Mouse (Mus musculus): ENCODE measurements around the gene Mfsd6l. TPM values are rescaled to one million over a fixed set of nuclear protein-coding genes. Genes with fewer than 3 reads are reported as not detected.

Gene Mfsd6l
- total RNA-seq, 2 experiments from 2014 or later: not detected

DNA sequence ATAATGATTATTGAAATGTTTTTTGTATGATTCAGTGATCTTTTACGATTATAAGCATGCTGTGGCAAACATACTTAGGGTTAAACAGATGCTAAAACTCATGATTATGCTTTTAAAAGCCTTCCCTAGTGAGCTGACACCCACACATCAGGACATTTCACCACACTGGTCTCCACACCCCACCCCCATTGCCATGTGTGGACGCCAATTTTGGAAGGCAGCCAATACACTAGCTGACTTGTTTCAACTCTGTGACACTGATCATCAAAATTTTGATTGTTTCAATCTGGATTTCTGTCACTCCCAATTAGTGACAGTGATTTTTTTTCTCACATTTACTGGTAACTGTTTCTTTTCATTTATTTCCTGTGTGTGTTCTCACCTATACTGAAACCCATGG, 8.5 kb upstream of the Mfsd6l start:
- ATAC-seq (replicated peaks; ENCODE audit: low FRiP score, poor library complexity, severe bottlenecking): no peak

DNA sequence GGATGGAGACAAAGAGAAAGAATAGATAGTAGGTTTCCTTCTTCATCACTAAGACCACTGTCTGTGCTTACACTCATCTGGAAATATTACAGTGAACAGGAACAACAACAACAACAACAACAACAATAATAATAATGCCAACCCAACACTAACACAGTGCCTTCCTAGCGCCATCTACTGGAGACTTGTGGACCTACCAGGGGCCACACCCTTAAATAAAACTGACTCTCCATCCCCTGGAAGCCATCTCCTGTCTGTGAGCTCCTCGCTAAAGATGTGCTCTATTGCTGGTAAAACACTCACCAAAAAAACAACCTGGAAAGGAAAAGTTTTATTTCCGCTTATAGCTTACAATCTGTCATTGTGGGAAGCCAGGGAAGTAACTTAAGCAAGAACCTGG, 6.4 kb upstream of the Mfsd6l start:
- no peak for ATAC-seq (replicated peaks; ENCODE audit: low FRiP score, poor library complexity, severe bottlenecking)

DNA sequence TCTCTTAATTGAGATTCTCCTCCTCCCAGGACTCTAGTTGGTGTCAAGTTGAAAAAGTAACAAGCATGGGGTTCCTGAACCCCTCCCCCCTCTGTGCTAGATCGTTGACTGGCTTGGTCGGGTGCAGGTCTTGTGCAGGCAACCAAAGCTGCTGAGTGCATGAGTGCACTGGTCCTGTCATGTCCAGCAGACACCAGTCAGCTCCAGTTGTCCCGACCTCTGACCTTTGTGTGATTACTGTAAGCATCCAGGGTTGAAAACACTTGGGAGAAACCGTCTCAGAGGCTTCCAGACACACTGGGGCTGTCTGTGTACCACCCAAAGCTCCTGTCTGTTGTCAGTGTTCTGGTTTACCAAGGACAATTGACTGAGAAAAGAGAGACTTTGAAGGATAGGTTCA, 5.6 kb upstream of the Mfsd6l start:
- ATAC-seq (replicated peaks; ENCODE audit: low FRiP score, poor library complexity, severe bottlenecking): no peak

DNA sequence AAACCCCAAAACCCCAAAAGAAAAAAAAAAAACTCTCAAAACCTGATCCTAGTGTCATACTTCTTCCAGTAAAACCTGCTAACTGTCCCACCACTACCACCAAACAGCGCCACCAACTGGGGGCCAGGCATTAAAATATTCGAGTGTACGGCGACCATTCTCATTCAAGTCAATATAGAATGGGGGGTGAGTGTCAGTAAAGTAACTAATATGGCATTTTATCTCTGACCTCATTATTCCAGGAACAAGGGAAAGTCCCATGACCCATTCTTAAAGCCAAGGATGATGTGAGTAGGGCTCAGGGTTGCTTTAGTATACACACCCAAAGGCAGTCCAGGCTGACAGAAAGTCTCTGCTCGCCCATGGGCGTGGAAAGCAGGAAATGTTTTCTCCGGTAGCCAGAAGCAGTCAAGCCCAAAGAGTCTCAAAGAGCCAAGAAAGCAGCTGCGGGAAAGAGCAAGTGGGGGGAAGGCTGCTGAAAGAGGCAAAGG, 2.0 kb upstream of the Mfsd6l start:
- no peak for ATAC-seq (replicated peaks; ENCODE audit: low FRiP score, poor library complexity, severe bottlenecking)

DNA sequence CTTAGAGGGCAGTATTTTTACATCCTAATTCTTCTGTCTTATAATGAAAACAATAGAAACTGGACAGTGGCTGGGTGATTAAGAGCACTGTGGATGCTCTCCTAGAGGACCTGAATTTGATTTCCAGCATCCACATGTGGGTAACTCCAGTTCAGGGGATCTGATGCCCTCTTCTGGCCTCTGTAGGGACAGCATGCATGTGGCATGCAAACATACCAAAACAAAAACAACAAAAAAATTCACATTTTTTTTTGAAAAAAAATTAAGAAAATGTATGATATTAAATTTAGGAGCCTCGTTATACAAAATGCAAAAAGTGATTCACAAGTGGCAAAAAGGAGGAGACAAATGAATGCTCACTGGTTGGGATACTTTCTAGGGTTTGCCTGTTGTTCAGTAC, 3.6 kb downstream of the Mfsd6l start:
- no peak for ATAC-seq (replicated peaks; ENCODE audit: low FRiP score, poor library complexity, severe bottlenecking)

DNA sequence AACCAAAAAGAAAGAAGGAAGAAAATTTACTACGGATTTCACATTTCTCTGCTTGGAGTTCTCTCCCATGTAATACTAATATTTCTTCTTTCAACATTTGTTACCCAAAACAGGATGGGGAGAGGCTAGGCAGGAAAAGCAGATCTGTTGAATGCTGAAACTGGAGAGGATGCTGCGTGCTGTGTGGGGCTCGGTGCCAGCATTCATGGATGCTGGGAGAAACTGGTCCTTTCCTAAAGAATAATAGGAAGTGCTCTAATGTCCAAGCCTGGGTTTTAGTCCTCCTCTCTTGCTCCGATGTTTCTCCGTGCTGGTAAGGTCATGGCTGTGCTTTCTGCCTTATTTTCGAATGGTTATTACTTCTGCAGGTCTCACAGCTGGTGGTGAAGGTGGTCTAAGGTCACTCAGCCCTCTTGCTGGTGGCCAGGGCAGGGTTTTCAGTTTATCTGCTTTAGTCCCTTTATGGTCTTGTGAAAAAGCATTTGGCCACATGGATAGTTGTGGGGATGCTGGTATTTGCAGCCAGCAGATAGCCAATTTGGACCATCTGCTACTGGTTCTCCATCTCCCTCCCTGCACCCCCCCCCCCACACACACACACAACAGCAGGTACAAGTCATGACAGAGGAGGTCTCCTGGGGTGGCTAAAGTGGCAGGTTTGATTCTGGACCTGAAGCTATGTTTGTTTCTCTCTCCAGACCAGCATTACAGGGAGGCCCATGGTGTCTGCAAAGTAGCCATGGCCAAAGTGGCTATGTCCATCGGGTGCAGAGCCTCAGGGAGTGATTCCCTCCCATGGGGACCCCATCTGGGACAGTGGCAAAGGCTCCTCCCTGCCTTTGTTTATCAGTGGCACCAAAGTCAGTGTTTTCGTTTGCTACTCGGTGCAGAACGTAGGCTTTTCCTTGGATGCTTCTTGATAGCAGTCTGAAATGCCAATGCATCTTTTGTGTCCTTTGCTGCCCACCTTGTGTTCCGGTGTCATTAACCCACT, 6.3 kb downstream of the Mfsd6l start:
- no peak for ATAC-seq (replicated peaks; ENCODE audit: low FRiP score, poor library complexity, severe bottlenecking)

DNA sequence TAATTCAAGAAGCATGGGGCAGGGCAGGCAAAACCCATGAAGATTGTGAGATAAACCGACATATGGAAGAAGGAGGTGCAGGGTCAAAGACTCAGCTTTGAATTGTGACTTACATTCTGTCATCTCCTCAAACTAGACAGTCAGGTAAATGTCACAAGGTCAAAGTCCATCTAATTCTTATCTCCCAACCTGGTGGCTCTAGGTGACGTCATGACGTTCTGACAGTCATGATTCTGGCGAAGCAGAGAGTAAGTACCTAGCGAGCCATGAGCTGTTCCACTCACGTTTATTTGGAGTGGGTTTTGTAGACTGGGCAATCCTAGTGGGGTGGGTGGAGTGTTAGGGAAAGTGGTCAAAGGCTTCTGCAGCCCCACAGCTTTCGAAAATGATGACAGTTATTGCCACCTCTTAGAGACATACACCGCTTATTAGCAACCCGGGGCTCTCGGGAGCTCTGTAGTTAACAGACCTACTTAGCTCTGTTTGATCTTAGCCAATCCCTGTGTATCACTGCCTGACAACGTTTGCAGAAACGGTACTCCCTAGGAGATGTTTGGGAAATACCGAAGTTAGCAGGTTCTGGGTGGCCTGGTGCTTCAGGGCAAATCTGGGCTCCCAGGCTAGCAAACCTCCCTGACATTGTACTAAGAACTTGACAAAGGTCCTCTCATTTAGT, 8.5 kb downstream of the Mfsd6l start:
- no peak for ATAC-seq (replicated peaks; ENCODE audit: low FRiP score, poor library complexity, severe bottlenecking)

DNA sequence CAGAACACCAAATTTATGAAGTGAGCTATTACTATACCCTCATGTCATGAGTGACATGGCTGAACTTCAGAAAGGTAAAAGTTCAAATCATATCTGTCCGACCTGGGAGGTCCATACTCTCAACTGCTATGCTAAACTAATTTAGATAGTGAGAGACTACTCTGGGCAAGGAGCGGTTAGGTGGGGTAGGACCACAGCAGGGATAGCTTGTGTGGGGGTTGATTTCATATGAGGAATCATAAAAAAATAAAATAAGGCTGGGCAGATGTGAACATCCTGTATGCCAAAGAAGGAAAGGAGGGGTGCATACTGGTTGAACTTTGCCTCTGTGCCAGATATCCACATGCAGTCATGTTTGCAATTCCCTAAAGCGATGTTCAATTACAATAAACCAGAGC, 9.0 kb downstream of the Mfsd6l start:
- no peak for ATAC-seq (replicated peaks; ENCODE audit: low FRiP score, poor library complexity, severe bottlenecking)

DNA sequence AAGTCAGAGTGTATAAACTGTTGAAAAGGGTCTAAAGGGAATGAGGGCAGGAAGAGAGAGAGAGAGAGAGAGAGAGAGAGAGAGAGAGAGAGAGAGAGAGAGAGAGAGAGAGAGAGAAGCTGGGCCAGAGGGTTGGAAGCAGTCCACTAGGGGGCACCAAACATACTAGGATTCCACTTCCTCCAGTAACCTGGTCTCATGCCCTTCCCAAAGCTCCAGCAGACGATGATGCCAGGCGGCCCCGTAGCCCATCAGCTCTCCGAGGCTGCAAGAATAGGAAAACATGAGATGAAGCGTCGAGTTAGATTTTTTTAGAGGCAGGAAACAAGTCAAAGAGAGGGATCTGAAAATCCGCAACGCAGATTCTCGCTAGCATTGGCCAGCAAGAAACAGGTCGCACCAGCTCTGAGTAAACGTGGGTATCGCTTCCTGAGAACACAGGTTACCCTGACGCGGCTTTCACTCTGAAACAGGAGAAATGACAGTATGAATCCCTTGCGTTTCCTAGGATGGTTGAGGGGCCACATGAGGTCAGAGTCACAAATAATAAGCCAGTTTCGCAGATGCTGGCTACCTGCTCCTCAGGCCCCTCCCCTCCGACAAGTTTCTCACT, 10.6 kb downstream of the Mfsd6l start:
- no peak for ATAC-seq (replicated peaks; ENCODE audit: low FRiP score, poor library complexity, severe bottlenecking)

DNA sequence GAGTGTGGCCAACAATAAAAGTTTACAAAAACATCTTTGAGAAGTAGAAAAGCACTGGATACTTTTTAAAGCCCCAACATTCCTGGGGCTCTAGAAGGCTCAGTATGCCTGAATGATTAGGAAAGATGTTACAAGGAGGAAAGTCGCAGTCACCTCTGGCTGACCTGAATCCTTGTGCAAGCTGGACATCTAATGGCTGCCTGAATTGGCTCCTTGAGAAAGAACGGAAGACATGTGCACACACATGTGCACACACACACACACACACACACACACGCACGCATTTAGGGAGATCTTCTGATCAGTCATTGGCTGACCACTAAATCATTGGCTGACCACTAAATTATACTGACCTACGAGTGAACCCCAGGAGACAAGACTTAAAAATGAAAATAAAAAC, 14.9 kb downstream of the Mfsd6l start:
- no peak for ATAC-seq (replicated peaks; ENCODE audit: low FRiP score, poor library complexity, severe bottlenecking)

DNA sequence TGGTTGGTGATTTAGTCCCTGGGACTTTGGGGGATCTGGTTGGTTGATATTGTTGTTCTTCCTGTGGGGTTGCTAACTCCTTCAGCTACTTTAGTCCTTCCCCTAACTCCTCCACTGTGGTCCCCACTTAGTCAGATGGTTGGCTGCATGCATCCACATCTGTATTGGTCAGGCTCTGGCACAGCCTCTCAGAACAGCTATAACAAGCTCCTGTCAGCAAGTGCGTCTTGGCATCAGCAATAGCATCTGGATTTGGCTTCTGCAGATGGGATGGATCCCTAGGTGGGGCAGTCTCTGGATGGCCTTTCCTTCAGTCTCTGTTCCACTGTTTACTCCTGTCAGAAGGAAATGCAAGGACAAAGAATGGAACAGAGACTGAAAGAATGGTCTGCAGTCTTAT, 21.1 kb downstream of the Mfsd6l start:
- ATAC-seq (replicated peaks; ENCODE audit: low FRiP score, poor library complexity, severe bottlenecking): no peak

DNA sequence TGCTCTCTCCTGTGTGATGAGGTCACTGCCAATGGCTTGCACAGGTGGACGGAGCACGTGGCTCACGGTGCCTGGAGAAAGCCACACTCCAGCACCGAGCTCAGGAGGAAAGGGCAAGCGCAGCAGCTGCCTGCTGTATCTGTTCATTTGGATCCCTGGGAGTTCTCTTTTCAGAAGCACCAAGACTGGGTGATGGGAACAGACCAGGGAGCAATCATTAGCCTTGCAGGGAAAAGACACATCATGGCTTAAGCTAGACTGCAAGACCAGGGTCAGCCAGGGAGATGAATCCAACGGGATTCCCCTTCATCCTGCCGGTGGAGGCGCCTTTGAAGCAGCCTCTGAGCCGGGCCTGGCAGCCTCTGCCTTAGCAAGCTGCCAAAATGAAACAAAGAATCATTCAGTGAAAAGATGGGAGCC, 23.5 kb downstream of the Mfsd6l start:
- 0 out of 2 replicates have a peak, but pooled peaks have one; percentile 20 for ATAC-seq (replicated peaks; ENCODE audit: low FRiP score, poor library complexity, severe bottlenecking)

DNA sequence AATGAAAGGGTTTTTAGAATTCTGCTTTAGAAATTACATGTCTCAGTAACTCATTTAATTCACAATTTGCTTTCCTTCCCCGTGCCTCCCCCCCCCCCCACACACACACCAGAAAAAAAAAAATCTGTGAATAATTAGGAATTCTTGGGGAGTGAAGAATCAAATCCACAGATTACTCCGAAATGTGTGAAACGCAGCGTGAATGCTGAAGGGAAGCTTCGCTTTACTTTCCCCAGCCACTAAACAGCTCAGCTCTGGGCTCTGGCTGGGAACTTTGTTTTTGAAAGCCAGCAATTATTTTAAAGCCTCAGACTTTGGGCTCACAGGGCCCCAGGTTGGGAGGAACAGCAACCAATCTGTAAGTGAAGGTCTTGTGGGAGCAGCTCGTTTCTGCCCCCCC, 24.6 kb downstream of the Mfsd6l start:
- no peak for ATAC-seq (replicated peaks; ENCODE audit: low FRiP score, poor library complexity, severe bottlenecking)

DNA sequence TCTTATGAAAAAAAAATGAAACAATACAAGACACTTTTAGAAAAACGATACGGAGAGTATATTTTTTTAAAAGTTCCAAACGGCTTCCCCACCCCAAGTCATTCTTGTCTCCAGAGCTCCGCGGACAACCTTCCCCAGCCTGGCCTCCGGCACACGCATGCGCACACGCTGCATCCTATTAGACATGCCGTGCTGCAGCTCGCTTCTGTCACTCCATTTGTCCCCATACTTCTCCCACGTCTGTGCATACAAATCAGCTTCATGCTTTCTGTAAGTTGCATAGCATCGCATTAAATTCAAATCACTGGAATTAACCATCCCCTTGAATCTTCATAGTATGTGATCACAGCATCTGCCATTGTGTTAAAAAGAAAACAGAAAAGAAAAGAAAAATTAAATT, 27.2 kb downstream of the Mfsd6l start:
- ATAC-seq (replicated peaks; ENCODE audit: low FRiP score, poor library complexity, severe bottlenecking): no peak

DNA sequence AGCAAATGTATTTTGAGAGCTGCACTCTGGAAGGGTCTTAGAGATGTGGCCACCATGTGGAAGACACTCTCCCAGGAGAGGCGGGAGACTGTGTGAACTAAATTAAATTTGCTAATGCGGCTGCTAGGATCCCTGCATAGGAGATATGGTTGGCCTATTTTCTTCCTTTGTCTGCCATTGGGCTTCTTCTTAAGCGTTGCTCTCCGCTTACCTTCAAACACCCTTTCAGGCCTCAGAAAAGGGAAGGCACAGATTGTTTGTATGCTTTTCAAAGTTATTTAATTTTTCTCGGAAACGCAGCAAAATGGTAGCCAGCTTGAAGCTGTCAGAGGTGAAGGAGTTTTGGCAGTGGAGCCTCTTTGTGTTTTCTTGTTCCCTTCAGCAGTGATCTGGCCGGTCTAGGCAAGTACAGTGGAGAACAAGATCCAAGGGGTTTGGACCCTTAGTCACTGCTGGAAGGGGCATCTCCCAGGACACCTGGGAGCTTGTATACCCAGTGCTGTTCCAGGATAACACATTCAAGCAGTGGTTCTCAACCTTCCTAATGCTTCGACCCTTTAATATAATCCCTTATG, 28.0 kb downstream of the Mfsd6l start:
- no peak for ATAC-seq (replicated peaks; ENCODE audit: low FRiP score, poor library complexity, severe bottlenecking)

DNA sequence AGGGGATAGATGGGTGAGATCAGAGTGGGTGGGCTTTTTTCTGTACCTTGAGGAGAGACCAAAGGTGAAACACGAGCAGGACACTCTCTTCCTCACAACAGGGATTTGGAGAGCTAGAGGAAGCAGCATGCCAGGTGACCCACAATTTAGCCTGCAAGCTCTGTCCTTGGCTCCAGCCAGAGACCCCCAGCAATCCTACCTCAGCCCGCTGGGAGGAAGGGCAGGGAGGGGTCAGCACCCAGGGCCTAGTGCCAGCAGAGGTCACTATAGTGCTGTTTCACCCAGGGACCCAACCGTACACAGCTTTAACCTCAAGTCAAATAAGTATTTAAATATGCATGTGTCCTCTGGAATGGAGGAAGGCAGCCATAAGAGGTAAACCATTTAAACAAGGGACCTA, 29.9 kb downstream of the Mfsd6l start:
- ATAC-seq (replicated peaks; ENCODE audit: low FRiP score, poor library complexity, severe bottlenecking): no peak

DNA sequence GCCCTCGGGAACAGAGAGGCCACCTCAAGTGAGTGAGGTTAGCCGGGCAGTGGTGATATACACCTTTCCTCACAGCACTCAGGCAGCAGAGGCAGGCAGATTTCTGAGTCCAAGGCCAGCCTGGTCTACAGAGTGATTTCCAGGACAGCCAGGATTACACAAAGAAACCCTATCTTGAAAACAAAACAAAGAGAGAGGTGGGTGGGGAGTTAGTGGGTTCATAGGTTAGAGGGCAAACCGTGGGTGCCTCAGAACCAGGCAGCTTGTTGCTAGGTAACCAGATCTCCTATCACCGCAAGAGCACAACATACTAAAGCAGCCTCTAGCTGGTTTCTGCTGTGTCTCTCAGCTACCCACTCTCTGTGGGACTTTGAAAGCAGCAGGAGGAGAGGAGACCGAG, 30.7 kb downstream of the Mfsd6l start, which contains the start of gene Ccdc42:
Gene Ccdc42 (plus strand): TSS at position 301 of the 400 bp plus-strand sequence.
- no peak for ATAC-seq (replicated peaks; ENCODE audit: low FRiP score, poor library complexity, severe bottlenecking)

DNA sequence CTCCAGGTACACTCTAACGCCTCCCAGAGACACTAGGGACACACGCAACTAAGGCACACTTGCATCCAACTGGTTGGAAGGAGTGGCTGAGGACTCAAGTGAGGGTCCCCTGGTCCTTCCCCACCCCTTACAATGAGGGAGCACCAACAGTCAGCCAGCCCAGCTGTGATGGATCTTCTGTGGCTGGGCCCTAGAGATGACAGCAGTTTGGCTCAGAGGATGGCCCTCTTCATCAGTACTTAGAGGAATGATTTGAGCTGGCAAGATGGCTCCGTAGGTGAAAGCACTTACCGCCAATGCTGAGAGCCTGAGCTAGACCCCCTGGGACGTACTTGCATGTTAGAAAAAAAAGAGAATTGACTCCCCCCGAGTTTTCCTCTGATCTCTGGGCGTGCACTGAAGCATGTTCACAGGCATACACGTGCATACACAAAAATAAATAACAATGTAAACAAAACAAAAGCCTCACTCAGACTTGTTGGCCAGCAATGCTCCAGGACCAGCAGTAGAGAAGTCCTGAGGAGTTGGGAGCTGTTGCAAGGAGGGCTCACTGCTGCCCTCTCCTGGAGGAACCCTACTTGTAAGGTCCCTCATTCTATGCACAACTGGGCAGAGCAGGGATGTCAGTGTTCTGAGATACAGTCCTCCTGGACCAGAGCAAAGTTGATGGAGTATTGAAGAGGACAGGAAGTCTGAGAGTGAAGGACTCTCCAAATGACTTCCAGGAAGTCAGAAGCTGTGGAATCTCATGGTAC, 33.2 kb downstream of the Mfsd6l start:
- peak; percentile 70; the same call in 1 of the 2 replicates for ATAC-seq (replicated peaks; ENCODE audit: low FRiP score, poor library complexity, severe bottlenecking)

DNA sequence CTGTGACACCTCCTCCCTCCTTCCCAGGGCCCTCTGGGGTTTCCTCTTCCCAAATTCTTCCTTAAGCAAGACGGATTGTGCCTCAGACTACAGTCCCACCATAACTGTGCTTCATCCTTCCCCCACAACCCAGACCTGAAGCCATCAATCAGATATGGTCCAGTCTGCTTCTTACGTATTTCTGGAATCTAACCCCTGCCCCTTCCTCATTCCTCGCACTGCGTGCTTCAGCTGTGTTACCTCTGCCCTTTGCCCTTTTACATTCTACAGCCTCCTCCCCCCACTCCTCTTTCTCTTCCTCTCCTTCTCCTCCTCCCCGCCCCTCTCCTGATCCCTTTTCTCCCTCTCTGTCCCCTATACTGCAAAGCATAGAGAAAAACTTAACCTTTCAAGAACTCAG, 35.7 kb downstream of the Mfsd6l start:
- ATAC-seq (replicated peaks; ENCODE audit: low FRiP score, poor library complexity, severe bottlenecking): no peak

Data from erythroblast, adult 5-6 weeks (primary cell).